Mouse (Mus musculus): ENCODE results near the gene Mogs. TPM values are rescaled to one million over a fixed set of nuclear protein-coding genes. Genes with fewer than 3 reads are reported as not detected.

The Mogs gene
- total and polyA plus RNA-seq, 2 experiments from 2014 or later, result 18.8 to 40.3 TPM

GRCm38 (mm10) chr6:83077630-83078323 is 37.5 kb upstream of the Mogs start, which contains the start of gene Pcgf1:
TSS of gene Pcgf1 (plus strand) at chr6:83077869.
- peak; percentile 67 for ATAC-seq (ENCODE audit: low FRiP score)
- under 1% methylated on average over 54 of the region's 54 CpGs for WGBS
- no peaks in the 10 kb centered on the region for H3K9me3 ChIP-seq (ENCODE audit: low read length)
- 0 out of 2 replicates have a peak, but pooled peaks cover 2% of the 10 kb centered on the region for H3K36me3 ChIP-seq (ENCODE audit: insufficient read depth, low read length)
- peak within 1 kb of the TSS; percentile 80 for H3K9ac ChIP-seq (replicated peaks; ENCODE audit: low read length, poor library complexity, severe bottlenecking)
- DNase-seq (ENCODE audit: low spot score), result peak; percentile 99
- peaks cover 29% of the 10 kb centered on the region for H3K27me3 ChIP-seq (ENCODE audit: insufficient read depth, low read length)
- TF ChIP-seq CTCF (IDR thresholded peaks at IDR 0.05), result no peak
- H3K4me1 ChIP-seq (ENCODE audit: insufficient read depth, low read length), result peaks cover 11% of the 10 kb centered on the region; the same call in 1 of the 2 replicates
- peak within 1 kb of the TSS; percentile 92 for H3K27ac ChIP-seq (ENCODE audit: low read depth, low read length)
- peak within 1 kb of the TSS; percentile 89 for H3K4me2 ChIP-seq (ENCODE audit: low read depth, low read length, poor library complexity, severe bottlenecking)
- H3K4me3 ChIP-seq (ENCODE audit: low read depth, low read length), result peak within 1 kb of the TSS; percentile 73

GRCm38 (mm10) chr6:83078324-83078858 is 36.9 kb upstream of the Mogs start:
- peak overlapping the region; percentile 89 for H3K4me2 ChIP-seq (ENCODE audit: low read depth, low read length, poor library complexity, severe bottlenecking)
- H3K9ac ChIP-seq (replicated peaks; ENCODE audit: low read length, poor library complexity, severe bottlenecking), result peak overlapping the region; percentile 63
- peak; percentile 94 for ATAC-seq (ENCODE audit: low FRiP score)
- H3K27me3 ChIP-seq (ENCODE audit: insufficient read depth, low read length), result peaks cover 29% of the 10 kb centered on the region
- no peaks in the 10 kb centered on the region for H3K9me3 ChIP-seq (ENCODE audit: low read length)
- H3K36me3 ChIP-seq (ENCODE audit: insufficient read depth, low read length), result 0 out of 2 replicates have a peak, but pooled peaks cover 2% of the 10 kb centered on the region
- peak overlapping the region; percentile 73 for H3K4me3 ChIP-seq (ENCODE audit: low read depth, low read length)
- DNase-seq (ENCODE audit: low spot score), result peak; percentile 96
- under 1% methylated on average over 46 of the region's 46 CpGs for WGBS
- H3K27ac ChIP-seq (ENCODE audit: low read depth, low read length), result peak overlapping the region; percentile 92
- peaks cover 11% of the 10 kb centered on the region; the same call in 1 of the 2 replicates for H3K4me1 ChIP-seq (ENCODE audit: insufficient read depth, low read length)
- TF ChIP-seq CTCF (IDR thresholded peaks at IDR 0.05), result peak; percentile 73

GRCm38 (mm10) chr6:83080210-83080609 is 35.1 kb upstream of the Mogs start:
- ATAC-seq (ENCODE audit: low FRiP score) (no peak), DNase-seq (ENCODE audit: low spot score) (no peak)
- H3K27me3 ChIP-seq (ENCODE audit: insufficient read depth, low read length), result peaks cover 30% of the 10 kb centered on the region
- H3K4me1 ChIP-seq (ENCODE audit: insufficient read depth, low read length), result peaks cover 11% of the 10 kb centered on the region; the same call in 1 of the 2 replicates
- H3K4me2 ChIP-seq (ENCODE audit: low read depth, low read length, poor library complexity, severe bottlenecking), result no peak overlapping the region
- H3K36me3 ChIP-seq (ENCODE audit: insufficient read depth, low read length), result 0 out of 2 replicates have a peak, but pooled peaks cover 2% of the 10 kb centered on the region
- H3K4me3 ChIP-seq (ENCODE audit: low read depth, low read length), result no peak overlapping the region
- no peak for TF ChIP-seq CTCF (IDR thresholded peaks at IDR 0.05)
- WGBS, result 96% methylated on average over 5 of the region's 5 CpGs
- no peak overlapping the region for H3K9ac ChIP-seq (replicated peaks; ENCODE audit: low read length, poor library complexity, severe bottlenecking)
- H3K27ac ChIP-seq (ENCODE audit: low read depth, low read length), result no peak overlapping the region
- H3K9me3 ChIP-seq (ENCODE audit: low read length), result no peaks in the 10 kb centered on the region

GRCm38 (mm10) chr6:83083497-83083896 is 31.8 kb upstream of the Mogs start:
- no peak overlapping the region for H3K4me2 ChIP-seq (ENCODE audit: low read depth, low read length, poor library complexity, severe bottlenecking)
- 0 out of 2 replicates have a peak, but pooled peaks cover 2% of the 10 kb centered on the region for H3K36me3 ChIP-seq (ENCODE audit: insufficient read depth, low read length)
- DNase-seq (ENCODE audit: low spot score) (no peak), ATAC-seq (ENCODE audit: low FRiP score) (no peak)
- no peak overlapping the region for H3K4me3 ChIP-seq (ENCODE audit: low read depth, low read length)
- no peaks in the 10 kb centered on the region for H3K9me3 ChIP-seq (ENCODE audit: low read length)
- H3K27ac ChIP-seq (ENCODE audit: low read depth, low read length), result no peak overlapping the region
- H3K27me3 ChIP-seq (ENCODE audit: insufficient read depth, low read length), result peaks cover 57% of the 10 kb centered on the region
- peaks cover 7% of the 10 kb centered on the region; the same call in 1 of the 2 replicates for H3K4me1 ChIP-seq (ENCODE audit: insufficient read depth, low read length)
- H3K9ac ChIP-seq (replicated peaks; ENCODE audit: low read length, poor library complexity, severe bottlenecking), result no peak overlapping the region
- 16% methylated on average over 5 of the region's 5 CpGs for WGBS
- TF ChIP-seq CTCF (IDR thresholded peaks at IDR 0.05), result no peak

- 0 out of 2 replicates have a peak, but pooled peaks cover 2% of the 10 kb centered on the region for H3K36me3 ChIP-seq (ENCODE audit: insufficient read depth, low read length)
- DNase-seq (ENCODE audit: low spot score) (no peak), ATAC-seq (ENCODE audit: low FRiP score) (no peak)
- H3K9me3 ChIP-seq (ENCODE audit: low read length), result no peaks in the 10 kb centered on the region
- no peak for TF ChIP-seq CTCF (IDR thresholded peaks at IDR 0.05)
- WGBS, result 6% methylated on average over 6 of the region's 6 CpGs
- H3K27me3 ChIP-seq (ENCODE audit: insufficient read depth, low read length), result peaks cover 65% of the 10 kb centered on the region
- H3K27ac ChIP-seq (ENCODE audit: low read depth, low read length), result no peak overlapping the region
- H3K9ac ChIP-seq (replicated peaks; ENCODE audit: low read length, poor library complexity, severe bottlenecking), result no peak overlapping the region
- H3K4me3 ChIP-seq (ENCODE audit: low read depth, low read length), result no peak overlapping the region
- H3K4me2 ChIP-seq (ENCODE audit: low read depth, low read length, poor library complexity, severe bottlenecking), result no peak overlapping the region
- H3K4me1 ChIP-seq (ENCODE audit: insufficient read depth, low read length), result 0 out of 2 replicates have a peak, but pooled peaks cover 1% of the 10 kb centered on the region
These were observed 30.8 kb upstream of the Mogs start for GRCm38 (mm10) chr6:83084477-83084876.
